Mouse (Mus musculus) spleen, postnatal 14 days (tissue): ENCODE measurements around the gene Pcmt1.
A peak's percentile ranks its signal among the peaks of the same experiment; 100 is the strongest.

Experiments used
- DNase-seq, 2 experiments: peaks; one replicate each; pipeline ENCODE4 v3.0.0; 2021 to 2022; ENCODE audit warnings: low spot score in 2 of 2

Gene Pcmt1

DNA sequence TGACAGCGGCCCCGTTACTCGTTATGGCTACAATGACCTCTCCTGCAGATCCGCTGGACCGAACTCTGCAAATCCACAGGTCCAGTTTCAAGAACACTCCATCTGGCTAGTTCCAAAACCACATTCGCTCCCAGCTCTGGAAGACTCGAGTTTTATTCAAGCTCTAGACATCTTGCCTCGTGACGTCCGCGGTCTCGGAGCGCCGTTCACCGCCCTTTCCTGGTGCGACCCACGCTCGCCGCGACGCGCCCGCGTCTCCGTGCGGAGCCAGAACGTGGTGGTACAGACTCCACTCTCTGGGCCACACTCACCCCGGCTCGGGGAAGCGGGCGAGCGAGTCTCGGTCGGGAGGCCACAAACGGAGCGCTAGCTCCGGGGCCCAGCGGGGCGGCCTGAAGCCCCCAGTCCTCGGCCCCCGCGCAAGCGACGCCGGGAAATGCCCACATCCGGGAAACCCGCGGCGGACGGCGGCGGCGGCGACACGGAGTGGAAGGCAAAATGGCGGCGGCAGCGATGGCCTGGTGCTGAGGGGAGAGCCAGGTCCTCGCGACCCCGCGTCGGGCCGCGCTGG lies at the start of gene Pcmt1, which contains the start of gene Lats1:
TSS of gene Pcmt1 (minus strand) at position 406 of the 571 bp plus-strand sequence.
TSS of gene Lats1 (plus strand) at position 484 of the 571 bp plus-strand sequence.
- DNase-seq: peak; percentile 75 to 80

DNA sequence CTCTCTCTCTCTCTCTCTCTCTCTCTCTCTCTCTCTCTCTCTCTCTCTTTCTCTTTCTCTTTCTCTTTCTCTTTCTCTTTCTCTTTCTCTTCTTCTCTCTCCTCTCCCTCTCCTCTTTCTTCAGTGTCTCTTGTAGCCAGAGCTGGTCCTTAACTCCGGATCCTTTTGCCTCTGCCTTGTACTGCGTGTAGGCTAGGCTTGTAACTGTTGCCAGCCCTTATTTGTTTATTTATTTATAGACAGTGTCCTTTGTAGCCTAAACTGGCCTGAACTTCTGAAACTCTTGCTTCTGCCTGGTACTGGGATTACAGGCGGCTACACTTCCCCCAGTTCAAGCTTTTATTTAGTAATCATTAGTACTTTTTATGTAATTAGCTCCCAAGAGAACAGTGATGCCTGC lies 46.1 kb upstream of the Pcmt1 start:
- no peak for DNase-seq

DNA sequence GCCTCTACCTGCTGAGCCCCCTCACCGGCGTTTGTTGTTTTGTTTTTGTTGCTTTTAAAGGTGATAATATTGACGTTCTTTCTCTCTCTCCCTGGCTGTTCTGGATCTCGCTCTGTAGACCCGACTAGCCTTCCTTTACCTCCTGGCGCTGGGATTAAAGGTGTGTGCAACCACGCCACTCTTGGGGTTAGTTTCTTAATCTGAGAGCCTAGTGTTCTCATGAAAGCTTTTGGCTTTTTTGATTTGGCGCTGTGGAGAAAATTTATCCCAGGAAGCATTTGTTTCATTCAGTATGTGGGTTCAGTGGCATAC lies 45.5 kb upstream of the Pcmt1 start:
- DNase-seq: no peak

DNA sequence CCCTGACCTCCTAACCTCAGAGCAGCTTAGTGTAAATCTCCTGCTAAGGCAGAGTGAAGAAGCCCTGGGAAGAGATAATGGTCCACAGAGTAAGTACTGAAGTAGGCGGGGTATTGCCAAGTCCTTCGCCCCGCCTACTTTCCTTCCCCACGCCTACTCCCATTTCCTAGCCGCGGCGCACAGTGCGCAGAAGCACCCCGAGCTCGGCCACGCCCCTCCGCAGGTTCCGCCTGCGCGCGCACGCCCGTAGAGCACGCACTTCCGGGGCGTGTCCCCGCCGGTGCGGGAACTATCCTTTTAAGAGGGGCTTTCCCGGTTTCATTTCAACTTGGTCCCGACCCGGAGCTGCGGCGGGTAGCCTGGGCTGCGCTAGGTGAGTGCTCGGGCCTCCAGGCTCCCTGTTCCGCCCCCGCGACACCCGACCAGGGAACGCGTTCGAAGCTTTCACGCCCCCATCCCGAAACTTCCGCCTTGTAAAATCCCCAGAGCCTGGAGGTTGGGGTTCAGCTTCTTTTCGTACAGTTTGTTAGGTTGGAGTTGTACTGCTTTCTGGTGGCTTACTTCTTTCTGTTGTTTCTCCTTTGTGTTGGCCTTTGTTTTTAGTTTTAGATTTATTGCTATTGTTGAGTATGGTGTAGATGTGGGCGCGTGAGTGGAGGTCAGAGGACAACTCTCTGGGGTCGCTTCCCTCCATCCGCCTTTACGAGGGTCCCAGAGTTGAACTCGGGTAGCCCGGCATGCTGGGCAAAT lies 45.0 kb upstream of the Pcmt1 start, which contains the start of gene Katna1:
TSS of gene Katna1 (plus strand) at position 250 of the 750 bp plus-strand sequence.
- peak; percentile 90 to 92 for DNase-seq

DNA sequence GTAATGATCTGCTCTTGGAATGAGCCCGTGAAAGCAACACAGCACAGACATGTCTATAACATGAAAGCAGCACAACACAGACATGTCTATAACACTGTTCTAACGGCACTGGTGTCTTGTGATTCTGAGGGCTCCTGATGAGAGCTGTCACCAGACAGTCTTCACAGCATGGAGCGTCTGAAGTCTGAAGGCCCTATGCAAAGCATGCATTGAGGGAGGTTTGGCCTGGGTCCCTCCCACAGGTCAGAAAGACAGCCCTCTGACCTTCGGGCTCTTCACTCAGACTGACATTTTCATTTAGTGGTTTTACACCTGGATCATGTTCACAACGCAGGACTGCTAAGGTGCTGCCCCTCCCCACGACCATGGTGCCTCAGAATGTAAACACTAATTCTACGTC lies 34.1 kb upstream of the Pcmt1 start:
- DNase-seq: no peak

DNA sequence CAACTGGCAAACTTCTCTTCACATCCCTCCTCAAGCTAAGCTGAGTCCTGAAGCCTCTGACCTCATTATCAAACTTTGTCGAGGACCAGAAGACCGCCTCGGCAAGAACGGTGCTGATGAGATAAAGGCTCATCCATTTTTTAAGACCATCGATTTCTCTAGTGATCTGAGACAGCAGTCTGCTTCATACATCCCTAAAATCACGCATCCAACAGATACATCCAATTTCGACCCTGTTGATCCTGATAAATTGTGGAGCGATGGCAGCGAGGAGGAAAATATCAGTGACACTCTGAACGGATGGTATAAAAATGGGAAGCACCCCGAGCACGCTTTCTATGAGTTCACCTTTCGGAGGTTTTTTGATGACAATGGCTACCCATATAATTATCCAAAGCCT lies 31.6 kb upstream of the Pcmt1 start:
- no peak for DNase-seq

DNA sequence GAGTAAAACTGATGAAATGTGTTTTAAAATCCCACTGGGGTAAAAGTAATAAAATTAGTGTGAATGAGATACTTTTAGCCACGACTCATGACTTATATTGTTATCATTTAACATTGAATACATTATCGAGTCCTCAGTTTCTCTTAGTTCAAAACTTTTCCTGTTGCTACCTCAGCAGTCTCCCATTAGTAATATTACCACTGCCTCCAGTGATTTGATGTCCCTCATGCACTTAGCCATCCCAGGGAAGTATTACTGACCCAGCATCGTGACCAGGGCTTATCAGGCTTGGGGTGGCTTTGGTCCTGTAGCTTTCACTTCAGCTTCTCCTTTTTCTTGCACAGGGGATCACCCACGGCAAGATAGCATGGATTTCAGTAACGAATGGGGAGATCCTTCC lies 29.2 kb upstream of the Pcmt1 start:
- DNase-seq: no peak

DNA sequence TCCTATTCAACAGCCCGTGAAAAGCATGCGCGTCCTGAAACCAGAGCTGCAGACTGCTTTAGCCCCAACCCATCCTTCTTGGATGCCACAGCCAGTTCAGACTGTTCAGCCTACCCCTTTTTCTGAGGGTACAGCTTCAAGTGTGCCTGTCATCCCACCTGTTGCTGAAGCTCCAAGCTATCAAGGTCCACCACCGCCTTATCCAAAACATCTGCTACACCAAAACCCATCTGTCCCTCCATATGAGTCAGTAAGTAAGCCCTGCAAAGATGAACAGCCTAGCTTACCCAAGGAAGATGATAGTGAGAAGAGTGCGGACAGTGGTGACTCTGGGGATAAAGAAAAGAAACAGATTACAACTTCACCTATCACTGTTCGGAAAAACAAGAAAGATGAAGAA lies 21.6 kb upstream of the Pcmt1 start:
- no peak for DNase-seq

DNA sequence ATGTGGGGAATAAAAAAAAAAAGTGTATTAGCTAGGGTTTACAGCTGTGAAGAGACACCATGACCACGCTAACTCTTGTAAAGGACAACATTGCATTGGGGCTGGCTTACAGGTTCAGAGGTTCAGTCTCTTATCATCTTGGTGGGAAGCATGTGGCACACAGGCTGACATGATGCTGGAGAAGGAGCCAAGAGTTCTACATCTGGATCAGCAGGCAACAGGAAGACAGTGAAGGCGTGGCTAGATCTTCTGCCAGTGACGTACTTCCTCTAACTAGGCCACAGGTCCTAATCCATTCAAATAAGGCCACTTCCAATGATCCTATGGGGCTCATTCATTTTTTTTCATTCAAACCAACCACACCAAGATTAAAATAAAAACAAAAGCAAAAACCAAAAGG lies 19.2 kb upstream of the Pcmt1 start:
- DNase-seq: no peak

DNA sequence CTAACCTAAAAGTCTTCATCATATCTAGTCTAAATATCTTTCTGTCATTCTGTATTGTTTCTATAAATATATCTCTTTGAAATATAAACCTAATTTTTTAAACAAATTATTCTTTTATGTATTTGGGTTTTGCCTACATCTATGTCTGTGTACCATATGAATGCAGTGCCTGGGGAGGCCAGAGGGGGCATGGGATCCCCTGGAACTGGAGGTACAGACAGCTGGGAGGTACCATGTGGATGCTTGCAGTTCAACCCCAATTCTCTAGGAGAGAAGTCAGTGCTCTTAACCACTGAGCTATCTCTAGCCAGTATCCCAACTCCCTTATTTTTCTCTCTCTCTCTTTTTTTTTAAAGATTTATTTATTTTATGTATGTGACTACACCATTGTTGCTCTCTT lies 14.3 kb upstream of the Pcmt1 start:
- DNase-seq: no peak

DNA sequence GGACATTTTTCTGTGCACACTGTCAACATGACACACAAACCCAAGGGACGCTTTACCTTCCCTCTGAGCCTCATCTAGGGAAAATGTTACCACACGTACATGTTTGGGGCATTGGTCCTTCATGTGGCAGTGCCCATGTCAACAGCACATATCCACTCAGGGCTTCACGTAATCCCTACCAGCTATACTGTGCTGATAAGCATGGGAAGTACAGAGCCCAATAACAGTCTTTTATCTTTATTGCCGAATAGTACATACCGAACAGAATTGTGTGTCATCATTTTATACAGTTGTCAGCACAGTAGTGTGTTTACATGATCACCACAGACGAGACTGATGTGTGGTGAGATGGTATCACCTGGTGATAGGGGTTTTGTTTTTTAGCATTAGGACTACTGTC lies 6.0 kb upstream of the Pcmt1 start:
- no peak for DNase-seq

DNA sequence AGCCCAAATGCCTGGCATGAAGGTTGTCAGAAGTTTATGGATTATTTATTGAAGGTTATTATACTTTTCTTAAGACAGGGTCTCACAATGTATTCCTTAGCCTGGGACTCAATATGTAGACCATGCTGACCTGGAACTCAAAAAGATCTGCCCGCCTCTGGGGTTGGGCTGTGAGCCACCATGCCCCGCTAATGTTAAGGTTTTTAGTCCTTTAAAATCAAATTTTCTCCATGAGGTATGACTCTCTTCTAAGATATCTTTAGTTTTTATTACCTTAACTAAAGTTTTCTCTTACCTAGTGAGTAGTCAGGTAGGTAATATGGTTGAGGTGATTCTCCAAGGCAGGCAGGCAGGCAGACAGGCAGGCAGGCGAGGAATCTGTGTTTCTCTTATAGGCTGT lies 1.3 kb upstream of the Pcmt1 start:
- no peak for DNase-seq

DNA sequence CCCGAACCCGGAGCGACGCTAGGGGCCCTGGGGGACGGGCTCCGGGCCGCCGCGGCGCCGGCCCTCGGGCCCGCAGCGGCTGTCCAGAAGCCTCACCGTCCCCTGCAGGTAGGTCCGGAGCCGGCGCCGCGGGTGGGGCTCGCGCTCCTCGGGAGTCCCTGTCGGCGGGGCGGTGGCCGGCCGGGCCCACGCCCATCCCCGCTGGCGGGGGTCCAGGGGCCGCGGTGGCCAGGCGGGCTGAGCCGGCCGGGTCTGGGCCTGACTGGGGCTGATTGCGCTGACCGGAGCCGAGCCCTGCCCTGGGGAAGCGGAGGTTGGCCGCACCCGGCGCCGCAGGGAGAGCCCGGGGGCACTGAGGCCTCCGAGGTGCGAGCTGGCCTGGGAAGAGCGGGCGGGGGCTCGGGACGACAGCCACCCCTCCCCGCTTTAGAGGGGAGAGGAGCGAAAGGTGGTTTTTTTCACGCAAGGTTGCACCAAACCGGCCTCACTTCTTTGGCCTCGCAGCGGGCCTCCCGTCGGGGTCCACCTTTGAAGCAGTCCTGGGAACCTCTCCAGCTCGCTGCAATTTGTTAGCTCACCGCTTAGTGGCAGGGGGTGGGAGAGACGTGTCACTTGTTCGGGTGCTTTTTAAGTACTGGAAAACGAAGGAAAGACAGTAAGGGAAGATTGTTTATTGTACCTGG lies 548 bp upstream of the Pcmt1 start:
- DNase-seq: peak; percentile 41 to 48

DNA sequence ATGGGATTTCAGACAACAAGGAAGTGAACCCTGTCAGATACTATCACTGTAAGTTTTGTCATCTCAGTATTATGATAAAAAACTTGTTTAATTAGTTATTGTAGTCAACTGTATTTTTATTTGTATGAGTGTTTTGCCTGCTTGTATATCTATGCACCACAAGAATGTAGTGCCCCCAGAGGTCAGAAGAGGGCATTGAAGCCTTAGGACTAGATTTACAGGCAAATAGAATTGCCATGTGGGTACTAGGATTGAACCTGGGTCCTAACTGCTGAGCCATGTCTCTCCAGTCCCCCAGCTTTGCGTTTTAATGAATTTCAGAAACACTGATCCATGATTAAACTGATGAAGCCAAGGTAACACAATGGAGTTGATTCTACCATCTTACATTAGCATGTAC lies 7.3 kb downstream of the Pcmt1 start:
- peak in 1 of 2 experiments; percentile 22 for DNase-seq

DNA sequence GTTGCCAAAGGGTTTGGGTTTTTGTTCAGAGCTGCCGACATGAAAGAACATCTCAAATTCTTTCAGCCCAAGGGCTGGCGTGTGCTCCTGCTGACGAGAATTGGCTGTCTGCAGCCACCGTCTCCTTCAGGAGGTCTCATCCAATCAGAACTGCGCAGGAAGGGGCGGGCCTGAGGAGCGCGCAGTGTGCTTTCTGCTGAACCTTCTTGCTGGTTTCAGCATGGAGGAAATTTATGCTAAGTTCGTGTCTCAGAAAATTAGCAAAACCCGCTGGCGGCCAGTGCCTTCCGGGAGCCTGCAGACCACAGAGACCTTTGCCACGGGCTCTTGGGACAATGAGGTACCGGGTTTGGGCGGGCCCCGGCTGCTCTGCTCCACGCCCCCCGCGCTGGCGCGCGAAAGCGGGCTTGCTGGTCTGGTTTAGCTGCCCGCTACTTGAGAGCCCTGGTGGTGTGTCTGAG lies 13.6 kb downstream of the Pcmt1 start, which contains the start of gene Nup43:
TSS of gene Nup43 (plus strand) at position 162 of the 461 bp plus-strand sequence.
- DNase-seq: peak; percentile 81 to 89

DNA sequence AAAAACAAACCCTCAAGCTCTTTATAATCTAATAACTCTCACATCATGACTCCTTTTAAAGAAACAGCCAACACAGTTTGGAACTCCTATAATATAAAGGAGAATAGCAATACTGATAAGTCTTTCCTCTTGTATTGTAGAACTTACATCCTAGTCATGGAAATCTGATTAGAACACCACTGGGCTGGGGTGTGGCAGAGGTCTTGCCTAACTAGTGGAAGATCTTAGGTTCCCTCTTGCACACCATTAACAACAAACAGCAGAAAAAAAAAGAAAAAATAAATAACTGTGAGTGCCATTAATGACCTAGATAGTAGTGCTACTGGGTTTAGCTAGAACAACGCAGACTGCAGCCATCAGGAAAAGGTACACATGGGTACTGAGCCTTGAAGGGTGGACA lies 16.0 kb downstream of the Pcmt1 start:
- no peak for DNase-seq

DNA sequence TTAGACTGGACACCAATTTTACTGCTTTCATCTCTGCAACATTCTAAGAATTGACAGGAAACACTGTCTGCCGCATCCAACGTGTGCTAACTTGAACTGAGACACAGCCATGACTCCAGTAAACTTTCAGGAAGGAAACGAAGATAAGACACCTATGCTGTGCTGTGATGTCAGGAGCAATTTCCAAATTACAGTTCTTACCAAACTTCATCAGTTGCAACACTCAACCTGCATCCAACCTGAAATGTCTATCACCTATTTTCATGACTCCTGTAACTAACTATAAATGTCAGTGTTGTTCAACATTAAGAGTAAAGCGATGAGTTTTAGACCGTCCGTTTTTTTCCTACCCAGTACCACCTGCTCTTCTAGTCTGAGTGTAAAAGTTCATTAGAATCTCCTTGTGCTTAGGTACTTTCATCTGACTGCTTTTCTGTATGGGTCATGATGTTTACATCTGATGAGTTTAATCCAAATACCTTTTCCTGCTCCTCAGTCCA lies 16.9 kb downstream of the Pcmt1 start:
- no peak for DNase-seq

DNA sequence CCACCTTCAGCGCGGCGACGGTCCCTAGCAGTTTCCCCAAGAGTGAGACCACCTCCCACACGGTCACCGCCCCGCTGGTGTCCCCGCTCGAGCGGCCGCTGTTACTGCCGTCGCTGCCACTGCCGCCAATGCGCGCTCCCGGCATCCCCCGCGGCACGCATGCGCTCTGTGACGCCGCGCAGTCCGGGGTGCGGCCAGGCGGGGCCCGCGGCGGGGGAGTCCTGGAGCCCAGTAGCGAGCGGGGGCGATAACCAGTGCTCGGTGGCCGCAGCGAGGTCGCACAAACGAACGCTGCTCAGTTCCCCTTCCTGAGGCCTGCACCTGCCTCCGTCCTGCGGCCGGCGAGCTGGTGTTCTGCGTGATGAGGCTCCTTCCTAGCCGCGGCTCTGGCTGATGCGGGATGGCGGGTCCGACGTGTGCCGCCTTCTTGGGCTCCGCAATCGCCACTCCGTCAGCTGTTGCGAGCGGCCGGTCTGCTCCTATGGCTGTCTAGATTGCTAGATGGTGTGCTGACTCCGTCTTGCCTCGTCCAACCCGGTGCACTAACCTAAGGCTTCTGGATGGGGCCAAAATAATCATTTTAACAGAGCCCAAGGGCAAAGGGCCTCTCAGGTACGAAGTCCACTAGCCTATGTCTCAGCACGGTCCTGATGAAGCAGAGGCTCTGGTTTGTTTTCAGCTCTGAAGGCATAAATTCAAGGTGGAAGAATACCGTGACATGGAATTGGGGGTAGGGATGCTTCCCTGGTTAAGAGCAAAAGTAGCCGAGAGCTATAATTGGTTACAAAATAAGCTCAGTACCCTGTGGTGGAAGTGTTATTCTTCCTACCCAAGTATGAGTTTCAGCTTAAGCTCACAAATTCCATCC lies 17.5 kb downstream of the Pcmt1 start:
- DNase-seq: peak; percentile 89 to 93

DNA sequence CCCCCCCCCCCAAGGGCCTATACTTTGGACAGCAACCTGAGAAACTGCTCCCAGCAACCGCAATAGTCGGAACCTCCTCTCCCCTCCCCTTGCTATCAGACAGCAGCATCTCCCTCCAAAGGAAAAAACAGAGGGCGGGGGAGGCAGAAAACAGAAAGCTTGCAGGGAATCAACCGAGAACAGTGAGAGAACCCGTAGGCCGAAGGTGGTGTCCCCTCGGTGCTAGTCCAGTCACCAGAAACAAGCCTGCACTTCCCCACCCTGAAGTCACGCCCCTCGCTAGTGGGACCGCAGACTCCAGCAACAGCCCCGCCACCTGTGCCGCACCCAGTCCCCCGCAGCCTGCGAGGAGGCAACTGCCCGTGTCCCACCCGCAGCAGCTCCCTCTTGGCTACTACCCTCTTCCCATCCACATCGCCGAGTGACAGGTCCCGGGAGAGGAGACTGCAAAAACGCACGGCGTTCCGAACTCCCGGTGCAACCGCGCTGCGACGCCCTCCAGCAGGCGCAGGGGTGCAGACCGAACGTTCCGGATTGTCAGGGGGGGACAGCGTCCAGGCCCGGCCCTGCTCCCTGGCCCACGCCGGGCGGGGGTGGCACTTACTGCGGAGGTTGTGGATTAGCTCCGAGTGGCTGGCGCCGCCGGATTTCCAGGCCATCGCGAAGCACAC lies 18.3 kb downstream of the Pcmt1 start:
- DNase-seq: peak; percentile 49 to 73

DNA sequence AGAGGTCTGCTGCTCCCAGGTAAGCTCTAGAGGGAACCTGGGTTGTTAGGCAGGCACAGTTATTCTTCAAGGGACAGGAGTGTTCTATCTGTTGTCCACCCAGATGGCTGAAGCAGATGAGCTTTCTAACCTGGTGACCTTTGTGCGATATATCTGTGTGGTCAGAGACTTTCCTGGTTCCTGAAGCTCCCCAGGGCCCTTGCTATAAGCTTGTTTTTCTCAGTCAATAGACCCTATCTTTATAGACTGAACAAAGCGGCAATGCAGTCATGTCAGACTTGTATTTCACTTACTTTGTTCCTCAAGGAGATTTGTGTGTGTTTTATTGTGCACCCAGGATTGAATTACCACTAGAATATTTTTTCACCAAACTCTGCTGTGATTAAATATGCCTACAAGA lies 29.9 kb downstream of the Pcmt1 start:
- DNase-seq: no peak

DNA sequence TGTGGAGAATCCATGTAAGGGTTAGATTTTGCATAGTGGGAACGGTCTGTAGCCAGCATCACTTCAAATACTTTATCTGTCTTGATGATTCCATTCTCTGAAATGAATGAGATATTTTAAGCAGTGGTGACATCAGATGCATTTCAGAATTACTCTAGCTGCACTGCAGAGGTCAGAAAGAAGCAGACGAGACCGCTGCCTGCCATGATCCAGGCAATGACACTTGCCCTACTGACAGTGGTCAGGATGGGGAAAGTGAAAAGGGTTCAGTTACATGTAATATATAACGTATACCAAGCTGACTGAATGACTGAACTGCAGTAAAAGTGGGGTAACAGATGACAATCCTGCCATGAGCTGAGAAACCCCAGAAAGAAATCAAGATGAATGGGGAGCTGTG lies 31.9 kb downstream of the Pcmt1 start:
- DNase-seq: no peak
